Mouse (Mus musculus) kidney, postnatal 25 days (tissue): ENCODE results near the gene Grin3b.
A peak's percentile ranks its signal among the peaks of the same experiment; 100 is the strongest.

ENCODE experiments used
- DNase-seq, 2 experiments: peaks; one replicate each; pipeline ENCODE4 v3.0.0; 2021; ENCODE audit warnings: mixed read lengths in 2 of 2

Gene Grin3b

DNA sequence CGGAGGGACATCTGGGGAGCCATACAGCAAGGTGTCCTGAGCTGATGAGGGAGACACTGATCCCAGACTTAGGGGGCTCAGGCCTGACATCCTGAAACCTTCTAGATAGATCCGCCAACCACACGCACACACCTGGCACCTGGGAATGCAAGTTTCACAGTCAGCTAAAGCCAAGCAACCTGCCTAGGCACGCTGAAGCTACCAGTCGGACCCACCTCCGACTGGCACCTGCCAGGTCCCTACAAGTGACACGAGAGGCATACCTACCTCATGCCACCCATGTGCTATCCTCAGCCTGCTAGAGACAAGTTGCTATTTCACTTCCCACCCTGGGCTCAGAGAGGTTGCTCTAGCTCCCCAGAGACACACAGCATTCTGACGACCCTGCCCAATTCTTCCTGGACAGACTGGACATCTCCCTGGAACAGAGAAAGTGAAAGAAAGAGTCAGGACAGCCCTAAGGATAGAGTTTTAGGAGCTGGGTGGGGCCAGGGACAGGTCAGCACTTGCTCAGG, 18.8 kb downstream of the Grin3b start:
- DNase-seq, result no peak

DNA sequence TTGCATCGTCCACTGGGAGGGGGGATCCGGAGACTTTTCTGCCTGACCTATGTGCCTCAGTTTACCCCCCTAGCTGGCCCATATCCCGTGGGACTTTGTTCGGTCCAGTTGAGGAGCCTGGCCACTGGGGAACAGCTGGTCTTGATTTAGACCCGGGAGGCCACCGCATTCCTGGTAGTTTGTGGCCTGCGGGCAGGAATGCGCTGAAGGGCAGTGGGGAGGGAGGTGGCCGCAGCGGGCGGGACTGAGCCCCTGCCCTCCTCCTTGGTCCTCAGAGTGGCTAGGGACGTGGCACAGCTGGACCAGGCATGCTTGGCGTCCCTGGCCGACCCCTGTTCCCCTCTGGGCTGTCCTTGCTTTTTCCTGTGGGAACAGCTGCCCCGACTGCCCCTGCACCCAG, 19.4 kb downstream of the Grin3b start:
- peak; percentile 41 to 61 for DNase-seq

DNA sequence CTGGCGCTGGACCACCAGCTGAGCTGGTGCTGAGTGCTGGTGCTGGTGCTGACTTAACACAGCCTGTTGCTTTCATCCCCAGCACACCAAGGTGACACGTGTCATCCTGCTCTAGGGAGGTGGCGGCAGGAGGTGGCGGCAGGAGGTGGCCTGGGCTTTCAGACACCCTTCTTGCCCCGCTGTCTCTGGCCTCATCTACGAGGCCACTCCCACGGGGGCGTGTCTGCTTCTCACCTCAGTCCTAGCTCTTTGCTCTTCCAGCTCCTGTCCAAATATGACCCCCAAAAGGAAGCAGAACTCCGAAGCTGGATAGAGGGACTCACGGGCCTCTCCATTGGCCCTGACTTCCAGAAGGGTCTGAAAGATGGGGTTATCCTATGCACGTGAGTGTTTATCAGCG, 20.6 kb downstream of the Grin3b start:
- DNase-seq, result no peak

DNA sequence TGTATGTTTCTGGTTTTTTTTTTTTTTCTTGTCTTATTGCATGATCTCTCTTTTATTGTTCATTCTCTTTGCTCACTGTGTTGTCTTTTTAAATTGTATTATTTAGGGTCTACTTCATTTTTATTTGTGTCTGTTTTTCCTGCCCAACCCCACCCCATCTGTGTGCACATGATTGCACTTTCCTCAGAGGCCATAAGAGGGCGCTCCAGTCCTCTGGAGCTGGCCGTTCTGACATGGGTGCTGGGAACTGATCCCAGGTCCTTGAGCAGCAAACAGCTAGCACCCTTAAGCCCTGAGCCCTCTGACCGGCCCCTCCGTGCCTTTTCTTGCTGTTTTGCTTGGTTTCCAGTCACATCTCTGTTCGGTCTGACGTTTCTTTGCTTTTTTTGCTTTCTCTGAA, 21.0 kb downstream of the Grin3b start:
- DNase-seq, result no peak

DNA sequence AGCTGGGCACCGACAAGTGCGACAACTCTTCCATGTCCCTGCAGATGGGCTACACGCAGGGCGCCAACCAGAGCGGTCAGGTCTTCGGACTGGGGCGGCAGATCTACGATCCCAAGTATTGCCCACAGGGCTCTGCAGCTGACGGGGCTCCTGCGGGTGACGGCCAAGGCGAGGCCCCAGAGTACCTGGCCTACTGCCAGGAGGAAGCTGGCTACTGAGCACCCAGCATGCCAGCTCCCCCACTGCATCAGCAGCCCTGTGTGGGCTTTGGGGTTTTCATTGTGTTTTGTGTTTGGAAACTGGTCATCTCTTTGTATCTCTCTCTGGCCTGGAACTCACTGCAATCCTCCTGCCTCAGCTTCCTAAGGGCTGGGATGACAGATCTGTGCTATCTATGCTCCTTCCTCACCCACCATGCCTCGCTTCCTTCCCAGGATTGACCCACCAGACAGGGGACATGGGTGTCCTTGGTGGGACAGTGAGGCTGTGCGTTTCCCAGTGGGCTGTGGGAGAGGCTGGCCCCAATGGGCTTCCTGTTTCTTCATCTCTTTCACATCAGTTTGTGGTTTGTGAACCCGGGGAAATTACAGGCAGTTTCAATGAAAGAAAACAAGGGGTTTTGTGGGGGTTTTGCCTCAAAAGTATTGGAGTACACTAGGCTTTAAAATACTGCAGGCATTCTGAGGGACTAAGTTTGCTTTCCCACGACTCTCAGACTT, 24.0 kb downstream of the Grin3b start:
- peak; percentile 65 to 68 for DNase-seq

DNA sequence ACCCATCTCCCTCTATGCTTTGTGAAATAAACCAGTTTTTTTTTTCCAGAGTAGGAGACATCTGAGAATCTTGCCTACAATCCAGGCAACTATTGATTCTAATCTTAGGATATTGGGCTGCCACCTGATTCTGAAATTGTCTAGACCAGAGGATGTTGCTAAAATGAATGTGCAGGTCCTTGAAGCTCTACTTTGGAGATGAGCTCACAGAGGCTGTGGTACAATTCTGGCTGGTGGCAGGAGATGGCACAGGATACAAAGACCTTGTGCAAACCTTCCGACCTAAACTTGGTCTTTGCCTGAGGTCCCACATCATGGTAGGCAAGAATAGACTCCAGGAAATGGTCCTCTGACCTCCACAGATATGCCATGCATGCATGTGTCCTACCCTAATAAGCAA, 25.1 kb downstream of the Grin3b start:
- DNase-seq, result no peak

DNA sequence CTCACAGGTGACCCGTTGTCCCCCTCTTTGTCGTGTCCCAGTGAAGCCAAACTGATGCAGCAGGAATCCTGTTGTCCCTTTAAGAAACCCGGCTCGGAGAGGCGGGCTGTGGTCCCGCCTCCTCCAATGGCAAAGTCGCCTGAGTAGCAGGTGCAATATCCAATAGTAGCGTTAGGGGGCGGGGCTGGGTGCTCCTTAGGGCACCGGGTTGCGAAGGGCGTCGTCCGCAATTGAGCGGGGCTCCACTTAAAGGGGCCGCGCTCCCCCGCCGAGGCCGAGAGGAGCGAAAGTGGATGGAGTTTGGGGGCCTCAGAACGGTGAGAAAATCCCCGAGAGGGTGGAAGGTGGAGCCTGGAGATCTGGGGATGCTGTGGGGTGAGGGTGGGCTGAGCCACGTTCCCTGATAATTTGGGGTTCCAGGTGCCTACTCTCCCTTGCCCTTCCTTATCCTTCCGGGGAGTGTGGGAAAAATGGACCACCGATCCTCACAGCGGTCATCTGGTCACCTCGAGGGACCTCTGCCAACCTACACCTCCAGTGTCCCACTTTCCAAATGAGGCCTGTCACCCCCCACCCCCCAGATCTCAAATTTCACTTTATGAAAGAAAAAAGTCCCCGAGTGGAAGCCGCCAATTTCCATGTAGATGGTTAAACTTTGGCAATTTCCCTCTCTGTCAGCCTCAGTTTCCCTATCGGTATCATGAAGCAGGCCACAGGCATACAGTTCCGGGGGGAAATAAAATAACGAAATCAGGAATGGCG, 25.9 kb downstream of the Grin3b start, which contains the start of gene Abca7:
TSS of gene Abca7 (plus strand) at position 223 of the 762 bp plus-strand sequence.
- peak; percentile 97 to 99 for DNase-seq

DNA sequence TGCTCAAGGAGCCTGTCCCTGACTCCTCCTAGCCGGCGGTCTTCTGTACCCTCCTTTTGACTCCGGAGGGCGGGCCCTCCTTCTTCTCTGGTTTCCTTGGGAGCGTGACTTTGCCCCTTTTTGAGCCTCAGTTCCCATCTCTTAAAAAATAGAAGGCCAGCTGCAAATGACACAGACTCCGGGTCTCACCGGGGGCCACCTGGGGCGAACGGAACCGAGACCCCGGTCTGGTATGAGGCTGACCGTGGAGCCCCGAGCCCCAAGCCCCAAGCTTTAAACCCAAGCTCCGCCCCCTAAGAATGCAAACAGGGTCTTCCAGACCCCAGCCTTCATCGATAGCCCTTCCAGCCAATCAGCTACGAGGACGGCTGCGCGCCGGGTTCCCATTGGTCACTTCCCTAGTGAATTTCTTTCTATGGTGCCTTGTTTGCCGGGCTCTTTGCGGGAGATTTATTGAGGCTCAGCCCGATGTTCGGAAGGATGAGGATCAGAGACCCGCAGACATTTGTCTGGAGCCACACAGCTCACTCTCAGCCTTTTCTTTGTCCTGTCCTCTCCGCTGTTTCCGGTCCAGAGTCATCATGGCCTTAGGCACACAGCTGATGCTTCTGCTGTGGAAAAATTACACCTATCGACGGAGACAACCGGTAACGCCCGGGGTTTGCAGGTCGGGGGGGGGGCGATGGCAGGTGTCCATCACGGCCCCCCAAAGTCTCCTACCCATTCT, 26.7 kb downstream of the Grin3b start:
- DNase-seq, result peak; percentile 71 to 85

DNA sequence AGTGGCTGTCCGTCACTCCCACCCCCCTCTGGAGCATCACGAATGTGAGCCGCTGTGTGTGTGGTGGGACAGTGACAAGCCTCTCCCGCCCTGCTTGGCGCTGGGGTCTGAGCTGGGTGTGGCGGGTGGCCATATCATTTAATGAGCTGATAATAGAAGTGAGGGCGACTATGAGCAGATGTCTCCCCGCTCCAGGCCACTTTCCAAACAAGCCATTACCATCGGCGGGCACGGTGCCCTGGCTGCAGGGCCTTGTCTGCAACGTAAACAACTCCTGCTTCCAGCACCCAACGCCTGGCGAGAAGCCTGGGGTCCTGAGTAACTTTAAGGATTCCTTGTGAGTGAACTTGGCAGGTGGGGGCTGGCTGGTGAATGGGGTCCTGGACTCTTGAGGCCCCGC, 27.3 kb downstream of the Grin3b start:
- no peak for DNase-seq

DNA sequence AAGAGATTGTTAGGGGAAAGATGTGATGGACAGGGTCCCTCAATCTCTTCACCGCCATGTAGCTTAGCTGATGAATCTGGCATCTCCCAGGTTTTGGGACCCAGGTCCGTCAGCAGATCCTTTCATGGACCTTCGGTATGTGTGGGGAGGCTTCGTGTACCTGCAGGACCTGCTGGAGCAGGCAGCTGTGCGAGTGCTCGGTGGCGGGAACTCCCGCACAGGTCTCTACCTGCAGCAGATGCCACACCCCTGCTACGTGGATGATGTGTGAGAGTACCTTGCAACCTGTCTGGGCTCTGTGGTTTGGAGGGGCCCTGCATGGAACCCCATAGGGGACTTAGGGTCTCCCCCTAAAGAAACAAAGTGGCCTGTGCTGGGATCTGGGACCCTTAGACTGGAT, 31.4 kb downstream of the Grin3b start:
- DNase-seq, result no peak

DNA sequence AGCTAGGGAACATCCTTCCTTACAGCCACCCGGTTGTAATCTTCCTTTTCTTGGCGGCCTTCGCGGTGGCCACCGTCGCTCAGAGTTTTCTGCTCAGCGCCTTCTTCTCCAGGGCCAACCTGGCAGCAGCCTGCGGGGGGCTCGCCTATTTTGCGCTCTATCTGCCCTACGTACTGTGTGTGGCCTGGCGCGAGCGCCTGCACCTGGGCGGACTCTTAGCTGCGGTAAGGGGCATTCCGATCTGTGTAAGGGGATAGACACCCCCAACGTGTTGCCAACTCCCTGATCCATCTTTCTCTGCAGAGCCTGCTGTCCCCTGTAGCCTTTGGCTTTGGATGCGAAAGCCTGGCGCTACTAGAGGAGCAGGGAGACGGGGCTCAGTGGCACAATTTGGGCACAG, 32.3 kb downstream of the Grin3b start:
- no peak for DNase-seq

DNA sequence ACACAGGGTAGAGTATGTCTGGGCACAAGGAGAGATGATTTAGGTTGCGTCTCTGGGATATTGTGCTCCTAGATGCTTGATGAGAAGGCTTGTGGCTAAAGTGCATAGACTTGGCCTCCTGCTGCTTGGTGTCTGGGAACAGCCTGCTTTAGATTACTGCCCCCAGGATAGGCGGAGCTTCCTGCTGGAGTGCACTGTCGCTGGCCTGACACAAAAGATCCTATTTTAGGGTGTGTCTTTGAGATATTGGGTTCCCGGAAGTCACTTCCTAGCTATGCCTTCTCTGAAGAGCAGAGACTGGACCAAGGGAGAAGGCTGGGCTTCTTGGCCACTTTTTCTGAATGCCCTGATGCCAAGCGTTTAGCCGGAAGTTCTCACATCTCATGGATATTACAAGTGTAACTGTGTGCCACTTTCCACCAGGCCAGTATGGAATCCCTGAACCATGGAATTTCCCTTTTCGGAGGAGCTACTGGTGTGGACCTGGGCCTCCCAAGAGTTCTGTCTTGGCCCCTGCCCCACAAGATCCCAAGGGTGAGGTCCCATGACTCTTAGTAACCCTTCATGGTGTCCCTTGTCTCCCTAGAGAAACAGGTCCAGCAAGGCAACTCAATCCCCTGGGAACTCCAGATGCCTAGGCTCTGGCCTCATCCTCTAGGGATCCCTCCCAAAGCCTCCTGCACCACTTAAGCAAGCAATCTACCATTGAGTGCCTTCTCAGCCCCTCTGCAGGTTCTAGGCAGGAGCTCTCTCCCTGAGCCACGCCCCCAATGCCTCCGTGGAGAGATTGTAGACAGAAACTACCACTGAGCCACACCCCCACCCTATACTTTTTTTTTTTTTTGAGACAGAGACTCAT, 33.1 kb downstream of the Grin3b start:
- DNase-seq, result no peak

DNA sequence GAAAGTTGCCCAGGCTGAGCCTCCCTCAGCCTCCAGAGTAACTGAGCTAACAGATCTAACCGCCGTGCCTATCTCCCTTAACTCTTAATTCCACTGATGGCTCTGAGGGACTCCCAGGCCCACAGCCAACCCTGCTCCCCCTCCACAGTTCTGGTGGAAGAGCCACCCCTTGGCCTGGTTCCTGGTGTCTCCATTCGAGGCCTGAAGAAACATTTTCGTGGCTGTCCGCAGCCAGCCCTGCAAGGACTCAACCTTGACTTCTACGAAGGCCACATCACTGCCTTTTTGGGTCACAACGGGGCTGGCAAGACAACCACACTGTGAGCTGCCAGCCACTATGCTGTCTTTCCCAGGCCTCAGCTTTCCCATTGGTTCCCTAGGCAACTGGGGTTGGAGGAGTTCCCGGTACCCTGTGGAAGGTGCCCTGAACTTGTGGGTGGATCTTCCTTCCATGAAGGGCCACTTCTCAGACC, 33.8 kb downstream of the Grin3b start:
- no peak for DNase-seq

DNA sequence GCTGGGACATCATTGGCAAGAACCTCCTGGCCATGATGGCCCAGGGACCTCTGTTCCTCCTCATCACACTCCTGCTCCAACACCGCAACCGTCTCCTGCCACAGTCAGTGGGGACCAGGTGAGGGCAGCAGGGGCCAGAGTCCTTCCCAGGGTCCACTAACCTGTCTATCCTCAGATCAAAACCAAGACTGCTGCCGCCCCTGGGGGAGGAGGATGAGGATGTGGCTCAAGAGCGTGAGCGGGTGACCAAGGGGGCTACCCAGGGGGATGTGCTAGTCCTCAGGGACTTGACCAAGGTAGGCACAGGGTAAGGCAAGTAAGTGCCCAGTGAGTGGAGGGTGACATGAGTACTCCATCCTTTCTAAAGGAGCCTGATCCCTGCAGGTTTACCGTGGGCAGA, 41.2 kb downstream of the Grin3b start:
- DNase-seq, result no peak

DNA sequence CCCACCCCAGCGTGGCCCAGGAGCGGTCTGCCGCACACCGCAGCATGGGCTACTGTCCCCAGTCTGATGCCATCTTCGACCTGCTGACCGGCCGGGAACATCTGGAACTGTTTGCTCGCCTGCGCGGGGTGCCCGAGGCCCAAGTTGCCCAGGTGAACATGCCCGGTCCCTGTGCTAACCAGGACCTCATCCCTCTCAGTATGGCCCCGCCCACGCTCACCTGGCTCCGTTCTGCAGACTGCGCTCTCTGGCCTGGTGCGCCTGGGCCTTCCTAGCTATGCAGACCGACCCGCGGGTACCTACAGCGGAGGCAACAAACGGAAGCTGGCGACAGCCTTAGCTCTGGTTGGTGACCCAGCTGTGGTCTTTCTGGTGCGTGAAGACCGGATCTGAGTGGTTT, 43.1 kb downstream of the Grin3b start:
- no peak for DNase-seq

DNA sequence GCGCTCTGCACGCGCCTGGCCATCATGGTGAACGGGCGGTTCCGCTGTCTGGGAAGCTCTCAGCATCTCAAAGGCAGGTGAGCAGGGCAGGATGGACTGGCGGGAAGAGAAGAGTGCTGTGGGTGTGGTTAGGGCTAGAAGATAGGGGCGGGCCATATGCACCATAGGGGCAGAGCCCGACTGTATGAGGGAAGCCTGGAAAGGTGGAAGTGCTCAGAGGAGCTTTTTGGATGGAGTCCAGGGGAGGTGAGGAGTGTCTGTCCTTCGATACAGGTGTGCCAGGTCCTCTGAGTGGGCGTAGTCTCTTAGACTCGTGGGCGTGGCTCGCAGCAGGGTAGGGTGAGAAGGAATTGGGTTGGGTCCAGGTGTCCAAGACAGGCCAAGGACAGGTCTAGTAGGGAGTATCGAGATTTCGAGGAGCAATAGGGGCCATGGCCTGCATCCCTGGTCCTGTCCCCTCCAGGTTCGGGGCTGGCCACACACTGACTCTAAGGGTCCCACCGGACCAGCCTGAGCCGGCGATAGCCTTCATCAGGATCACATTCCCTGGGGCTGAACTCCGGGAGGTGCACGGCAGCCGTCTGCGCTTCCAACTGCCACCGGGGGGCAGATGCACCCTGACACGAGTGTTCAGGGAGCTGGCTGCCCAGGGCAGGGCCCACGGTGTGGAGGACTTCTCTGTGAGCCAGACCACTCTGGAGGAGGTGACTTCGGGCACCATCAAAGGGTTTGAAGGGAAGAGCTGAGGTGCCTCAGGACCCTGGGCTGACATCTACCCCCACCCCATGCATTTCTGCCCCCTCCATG, 44.2 kb downstream of the Grin3b start:
- no peak for DNase-seq

DNA sequence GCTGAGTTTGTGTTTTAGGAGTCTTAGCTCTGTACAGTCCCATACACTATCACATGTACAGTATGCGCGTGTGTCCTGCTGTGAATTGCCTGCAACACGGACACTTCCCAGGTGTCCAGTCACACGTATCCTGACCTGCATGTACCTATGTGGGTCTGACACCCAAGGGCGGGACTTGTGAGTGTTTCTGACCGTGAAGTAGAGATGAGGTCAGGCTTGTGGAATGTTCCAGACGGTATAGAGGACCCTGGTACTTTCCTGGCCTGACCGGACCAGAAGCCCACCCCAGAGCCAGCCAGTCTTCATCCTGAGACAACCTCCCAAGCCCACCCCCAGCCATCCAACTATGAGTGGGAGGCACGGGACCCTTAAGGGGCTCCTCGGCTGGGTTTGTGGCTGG, 45.1 kb downstream of the Grin3b start:
- no peak for DNase-seq

DNA sequence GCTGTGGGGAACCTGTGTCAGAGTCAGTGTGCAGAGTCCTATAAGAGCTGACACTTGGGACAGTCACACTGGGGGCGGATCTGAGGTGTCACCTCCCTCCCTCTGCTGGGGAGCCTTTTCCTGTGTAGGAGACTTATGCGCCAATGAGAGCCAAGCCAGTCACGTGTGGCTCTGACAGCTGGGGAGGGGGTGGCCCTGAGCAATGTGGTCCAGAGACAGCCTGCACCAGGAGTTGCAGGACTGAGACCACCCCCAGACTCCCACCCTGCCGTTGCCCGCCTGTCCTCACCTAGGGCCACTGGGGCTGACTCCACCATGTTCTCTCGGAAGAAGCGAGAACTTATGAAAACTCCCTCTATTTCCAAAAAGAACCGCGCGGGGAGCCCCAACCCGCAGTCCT, 46.0 kb downstream of the Grin3b start, which contains the start of gene Arhgap45:
TSS of gene Arhgap45 (plus strand) at position 143 of the 400 bp plus-strand sequence.
- DNase-seq, result no peak

DNA sequence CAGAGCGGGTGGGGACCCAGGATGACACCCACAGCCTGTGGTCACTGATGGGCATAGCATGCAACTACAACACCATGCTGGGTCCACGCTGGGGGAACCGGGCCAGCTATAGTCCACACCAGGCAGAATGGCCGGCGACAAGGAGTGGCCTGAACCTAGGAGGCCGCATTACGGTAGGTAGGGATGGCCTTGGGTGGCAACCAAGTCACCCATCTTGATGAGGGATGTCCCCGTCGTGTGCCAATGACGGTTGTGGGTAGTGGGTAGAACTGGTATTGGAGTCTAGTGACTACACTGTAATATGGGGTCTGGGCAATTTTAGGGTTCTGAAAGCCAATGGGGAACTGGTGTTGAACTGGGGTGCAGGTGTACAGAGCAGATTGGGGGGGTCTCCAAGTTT, 46.4 kb downstream of the Grin3b start:
- no peak for DNase-seq

DNA sequence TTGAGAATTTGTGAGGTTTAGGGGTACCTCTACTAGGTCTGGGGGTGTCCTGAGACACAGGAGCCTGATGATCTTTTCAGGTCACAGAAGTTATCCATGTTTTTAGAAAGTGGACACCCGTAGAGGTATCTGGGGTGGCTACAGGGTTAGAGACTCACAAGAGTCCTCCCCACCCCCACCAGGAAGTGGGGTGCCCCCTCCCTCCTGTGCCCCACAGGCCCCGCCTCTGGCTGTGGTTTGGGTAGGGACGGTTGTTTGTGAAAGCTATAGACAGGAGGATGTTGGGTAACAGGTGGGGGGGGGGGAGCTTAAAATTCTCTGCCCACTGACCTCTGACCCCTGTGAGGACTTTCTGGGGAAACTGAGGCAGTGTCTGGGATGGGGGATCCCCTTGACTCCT, 46.8 kb downstream of the Grin3b start:
- no peak for DNase-seq

DNA sequence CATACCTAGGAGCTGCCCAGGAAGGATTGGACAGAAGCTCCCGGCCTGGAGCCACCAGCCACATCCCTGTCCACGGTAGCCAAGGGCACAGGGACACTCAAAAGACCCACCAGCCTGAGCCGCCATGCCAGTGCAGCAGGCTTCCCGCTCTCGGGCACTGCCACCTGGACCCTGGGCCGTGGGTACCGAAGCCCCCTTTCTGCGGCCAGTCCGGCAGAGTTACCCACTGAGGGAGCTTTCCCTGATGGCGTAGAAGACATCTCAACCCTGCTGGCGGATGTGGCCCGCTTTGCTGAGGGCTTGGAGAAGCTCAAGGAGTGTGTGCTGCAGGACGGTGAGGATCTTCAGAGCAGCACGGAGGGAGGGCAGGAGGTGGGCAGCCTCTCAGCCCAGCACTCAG, 47.3 kb downstream of the Grin3b start:
- no peak for DNase-seq
